Mouse (Mus musculus) heart, embryonic 11.5 days (tissue): ENCODE data around the gene Gprc5b. TPM values are rescaled to one million over a fixed set of nuclear protein-coding genes. Genes with fewer than 3 reads are reported as not detected.

ENCODE experiments used
- ATAC-seq: fragments of 200-750 bp; cut with Nextera tagmentation; replicated peaks from 2 replicates; pipeline ENCODE4 v1.8.0; 2017; ENCODE audit warnings: moderate library complexity; ENCODE audit not compliant: insufficient number of reproducible peaks, low FRiP score, low TSS enrichment
- H3K27ac ChIP-seq: fragments of 300-500 bp; sonication (generic); 2 replicates; pipeline ENCODE4 v1.5.1; 2014; ENCODE audit warnings: mild to moderate bottlenecking, low read depth, low read length
- H3K27me3 ChIP-seq: fragments of 300-500 bp; sonication (generic); 2 replicates; pipeline ENCODE4 v1.6.1; 2014; ENCODE audit warnings: mild to moderate bottlenecking, low read length, mixed read lengths; ENCODE audit not compliant: control insufficient read depth, insufficient read depth
- H3K36me3 ChIP-seq: fragments of 300-500 bp; sonication (generic); 2 replicates; pipeline ENCODE4 v1.6.1; 2014; ENCODE audit warnings: mild to moderate bottlenecking, low read length, moderate library complexity, mixed read lengths; ENCODE audit not compliant: control insufficient read depth, insufficient read depth
- H3K4me1 ChIP-seq: fragments of 300-500 bp; sonication (generic); 2 replicates; pipeline ENCODE4 v1.6.1; 2014; ENCODE audit warnings: low read length; ENCODE audit not compliant: control insufficient read depth, insufficient read depth
- H3K4me2 ChIP-seq: fragments of 300-500 bp; sonication (generic); 2 replicates; pipeline ENCODE4 v1.6.1; 2014; ENCODE audit warnings: mild to moderate bottlenecking, moderate library complexity
- H3K4me3 ChIP-seq: fragments of 300-500 bp; sonication (generic); 2 replicates; pipeline ENCODE4 v1.5.1; 2014; ENCODE audit warnings: low read depth, low read length
- H3K9ac ChIP-seq: fragments of 300-500 bp; sonication (generic); 2 replicates; pipeline ENCODE4 v1.6.1; 2014; ENCODE audit warnings: mild to moderate bottlenecking, low read depth, low read length, moderate library complexity
- H3K9me3 ChIP-seq: fragments of 300-500 bp; sonication (generic); replicated peaks from 2 replicates; pipeline ENCODE4 v1.6.1; 2016; ENCODE audit warnings: low read length; ENCODE audit not compliant: control insufficient read depth
- WGBS: fragments of 180-500 bp; shearing (Covaris S2); extraction: QIAGEN DNeasy Blood & Tissue Kit; methylation state at CpG from one replicate; pipeline ENCODE4 v1.1.7; 2014; ENCODE audit not compliant: insufficient replicate concordance; 5-methylcytosine and 5-hydroxymethylcytosine counted together
- polyA plus RNA-seq: library from polyadenylated mRNA; unstranded; fragments of >200 nt; fragmentation: Nextera tagmentation; extraction: Ambion mirVana; gene quantifications from 2 replicates; pipeline ENCODE4 v1.2.1, GENCODE M21; 2014

Gprc5b gene
- polyA plus RNA-seq, 1 experiment from 2014 or later, result 5.7 TPM

DNA sequence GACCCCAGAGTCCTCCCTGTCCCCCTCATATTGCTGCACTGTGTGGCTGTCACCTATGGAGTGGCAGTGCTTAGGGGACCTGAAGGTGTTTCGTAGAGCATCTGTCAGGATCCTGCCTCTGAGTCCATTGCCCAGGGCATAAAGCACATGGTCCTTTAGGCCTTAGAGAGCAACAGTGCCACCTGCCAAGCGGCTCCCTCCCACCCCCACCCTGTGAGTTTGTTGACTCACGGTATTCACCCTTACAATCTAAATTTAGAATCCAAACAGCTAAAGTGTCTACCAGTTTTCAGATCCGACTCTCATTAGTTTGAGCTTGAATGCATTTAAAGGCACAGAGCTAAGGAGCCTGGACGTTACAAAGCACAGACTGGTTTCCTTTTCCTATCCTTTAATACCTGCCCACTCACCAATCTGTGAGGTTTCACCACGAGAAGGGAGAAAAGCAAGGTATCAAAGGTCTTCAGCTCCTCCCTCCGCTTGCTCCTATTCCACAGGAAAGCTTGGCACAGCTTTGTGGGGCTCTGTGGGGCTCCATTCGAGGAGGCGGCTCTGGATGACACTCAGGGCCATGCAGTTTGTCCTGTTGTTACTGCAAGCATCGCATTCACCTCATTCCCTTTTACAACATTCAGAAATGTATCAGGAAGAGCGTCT, 41.3 kb downstream of the Gprc5b start:
- Histone ChIP-seq H3K9ac (no peak overlapping the region), H3K27me3 (no peaks in the 10 kb centered on the region), H3K27ac (no peak overlapping the region), H3K36me3 (no peaks in the 10 kb centered on the region), H3K4me1 (peaks cover 6% of the 10 kb centered on the region; the same call in 1 of the 2 replicates), H3K4me2 (no peak overlapping the region), H3K4me3 (no peak overlapping the region), H3K9me3 (no peaks in the 10 kb centered on the region)
- no peak for ATAC-seq
- 60% methylated on average over 11 of the region's 11 CpGs for WGBS

DNA sequence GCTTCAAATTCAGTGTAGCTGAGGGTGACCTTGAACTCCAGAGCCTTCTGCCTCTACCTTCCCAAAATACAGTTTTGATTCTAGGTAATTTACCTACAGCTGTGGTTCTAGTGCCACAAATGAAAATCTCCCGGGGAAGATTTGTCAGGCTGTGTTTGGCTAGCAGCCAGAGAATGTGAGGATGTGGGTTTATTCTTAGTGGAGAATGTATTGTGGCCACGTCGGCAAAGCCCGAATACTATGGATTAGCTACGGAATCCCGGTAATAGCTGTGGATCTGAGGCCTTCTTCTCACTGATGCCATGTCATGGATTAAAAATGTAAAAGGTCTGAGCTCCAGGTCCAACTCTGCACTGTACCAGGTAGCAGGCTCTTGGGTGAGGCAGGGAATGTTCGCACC, 45.3 kb downstream of the Gprc5b start:
- Histone ChIP-seq H3K4me2 (no peak overlapping the region), H3K27me3 (no peaks in the 10 kb centered on the region), H3K4me3 (no peak overlapping the region), H3K27ac (no peak overlapping the region), H3K36me3 (no peaks in the 10 kb centered on the region), H3K9me3 (no peaks in the 10 kb centered on the region), H3K9ac (no peak overlapping the region), H3K4me1 (peaks cover 3% of the 10 kb centered on the region; the same call in 1 of the 2 replicates)
- no peak for ATAC-seq
- WGBS, result 60% methylated on average over 7 of the region's 7 CpGs

GRCm38 (mm10) chr7:118948677-118949282, 46.2 kb downstream of the Gprc5b start:
- H3K4me2 ChIP-seq, result no peak overlapping the region
- H3K9ac ChIP-seq, result no peak overlapping the region
- H3K9me3 ChIP-seq, result no peaks in the 10 kb centered on the region
- WGBS, result 56% methylated on average over 2 of the region's 2 CpGs
- H3K4me1 ChIP-seq, result peaks cover 3% of the 10 kb centered on the region; the same call in 1 of the 2 replicates
- no peaks in the 10 kb centered on the region for H3K36me3 ChIP-seq
- no peak overlapping the region for H3K4me3 ChIP-seq
- H3K27ac ChIP-seq, result no peak overlapping the region
- no peak for ATAC-seq
- H3K27me3 ChIP-seq, result no peaks in the 10 kb centered on the region

DNA sequence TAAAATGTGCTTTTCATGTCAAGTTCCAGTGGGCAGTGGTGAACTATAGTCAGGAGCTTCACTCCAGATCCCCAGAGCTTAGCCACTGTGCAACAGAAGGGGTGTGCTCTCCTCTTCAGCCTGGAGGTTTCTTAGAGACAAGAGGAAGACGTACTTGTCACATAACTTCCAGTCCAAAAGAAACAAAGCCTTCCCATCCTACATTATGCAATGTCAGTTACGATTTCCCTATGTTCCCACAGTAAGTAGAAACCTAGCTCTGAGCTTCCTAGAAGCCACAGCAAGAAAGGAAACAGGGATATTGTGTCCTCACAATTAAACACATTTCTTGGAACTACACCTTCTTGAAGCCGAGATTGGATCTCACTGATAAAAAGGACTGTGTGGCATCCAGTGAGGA, 47.8 kb downstream of the Gprc5b start:
- Histone ChIP-seq H3K4me3 (no peak overlapping the region), H3K4me1 (peaks cover 3% of the 10 kb centered on the region; the same call in 1 of the 2 replicates), H3K36me3 (no peaks in the 10 kb centered on the region), H3K9me3 (no peaks in the 10 kb centered on the region), H3K27ac (no peak overlapping the region), H3K9ac (no peak overlapping the region), H3K4me2 (no peak overlapping the region), H3K27me3 (no peaks in the 10 kb centered on the region)
- WGBS, result 53% methylated on average over 3 of the region's 3 CpGs
- ATAC-seq, result no peak

DNA sequence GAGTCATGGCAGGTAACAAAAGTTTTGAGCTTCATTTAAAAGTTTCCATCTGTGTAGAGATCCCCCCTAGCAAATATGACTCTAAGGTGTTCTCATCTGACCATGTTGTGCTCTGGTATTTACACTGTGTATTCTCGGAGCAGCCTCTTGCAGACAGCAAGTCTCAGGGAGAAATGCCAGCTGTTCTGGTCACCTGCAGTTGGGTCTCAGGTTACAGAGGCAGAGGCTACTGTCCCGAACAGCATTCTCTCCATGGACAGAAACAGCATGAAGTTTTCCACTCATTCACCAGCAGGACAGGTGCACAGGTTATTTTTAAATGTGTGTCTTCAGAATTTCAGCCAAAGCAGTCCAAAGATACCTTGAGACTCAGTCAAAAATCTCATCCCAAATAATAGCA, 50.1 kb downstream of the Gprc5b start:
- Histone ChIP-seq H3K9me3 (no peaks in the 10 kb centered on the region), H3K9ac (no peak overlapping the region), H3K36me3 (no peaks in the 10 kb centered on the region), H3K27ac (no peak overlapping the region), H3K27me3 (no peaks in the 10 kb centered on the region), H3K4me1 (peaks cover 3% of the 10 kb centered on the region; the same call in 1 of the 2 replicates), H3K4me2 (no peak overlapping the region), H3K4me3 (no peak overlapping the region)
- WGBS, result 19% methylated on average over 2 of the region's 2 CpGs
- no peak for ATAC-seq

DNA sequence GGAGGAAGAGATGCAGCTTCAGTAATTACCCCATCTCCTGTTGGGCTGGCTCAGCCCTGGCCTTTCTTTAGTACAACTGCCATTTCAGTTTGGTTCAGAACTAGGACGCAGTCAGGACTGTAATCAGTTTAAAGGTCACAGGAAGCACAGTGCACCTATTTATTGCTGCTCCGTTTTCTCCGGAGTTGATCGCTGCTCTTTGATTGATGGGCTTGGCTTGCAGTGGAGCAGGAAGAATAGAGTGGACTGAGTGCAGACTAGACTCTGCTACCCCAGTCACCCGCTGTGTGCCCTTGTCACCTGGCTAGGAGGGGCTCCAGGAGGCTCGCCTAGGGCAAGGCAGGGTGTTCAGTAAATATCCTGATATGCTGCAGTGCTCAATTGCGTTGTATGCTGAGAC, 51.8 kb downstream of the Gprc5b start:
- H3K4me2 ChIP-seq, result no peak overlapping the region
- 61% methylated on average over 7 of the region's 7 CpGs for WGBS

GRCm38 (mm10) chr7:118942297-118942696, 52.7 kb downstream of the Gprc5b start:
- Histone ChIP-seq H3K4me1 (no peaks in the 10 kb centered on the region), H3K36me3 (no peaks in the 10 kb centered on the region), H3K4me2 (no peak overlapping the region), H3K27me3 (no peaks in the 10 kb centered on the region), H3K9ac (no peak overlapping the region), H3K4me3 (no peak overlapping the region), H3K9me3 (no peaks in the 10 kb centered on the region), H3K27ac (no peak overlapping the region)
- 68% methylated on average over 3 of the region's 3 CpGs for WGBS
- no peak for ATAC-seq

More for the DNA sequence above, 51.8 kb downstream of the Gprc5b start:
- H3K4me1 ChIP-seq, result no peaks in the 10 kb centered on the region
- H3K9ac ChIP-seq, result no peak overlapping the region
- no peaks in the 10 kb centered on the region for H3K36me3 ChIP-seq
- no peak overlapping the region for H3K4me3 ChIP-seq
- no peak overlapping the region for H3K27ac ChIP-seq
- no peaks in the 10 kb centered on the region for H3K9me3 ChIP-seq
- H3K27me3 ChIP-seq, result no peaks in the 10 kb centered on the region
- ATAC-seq, result no peak

DNA sequence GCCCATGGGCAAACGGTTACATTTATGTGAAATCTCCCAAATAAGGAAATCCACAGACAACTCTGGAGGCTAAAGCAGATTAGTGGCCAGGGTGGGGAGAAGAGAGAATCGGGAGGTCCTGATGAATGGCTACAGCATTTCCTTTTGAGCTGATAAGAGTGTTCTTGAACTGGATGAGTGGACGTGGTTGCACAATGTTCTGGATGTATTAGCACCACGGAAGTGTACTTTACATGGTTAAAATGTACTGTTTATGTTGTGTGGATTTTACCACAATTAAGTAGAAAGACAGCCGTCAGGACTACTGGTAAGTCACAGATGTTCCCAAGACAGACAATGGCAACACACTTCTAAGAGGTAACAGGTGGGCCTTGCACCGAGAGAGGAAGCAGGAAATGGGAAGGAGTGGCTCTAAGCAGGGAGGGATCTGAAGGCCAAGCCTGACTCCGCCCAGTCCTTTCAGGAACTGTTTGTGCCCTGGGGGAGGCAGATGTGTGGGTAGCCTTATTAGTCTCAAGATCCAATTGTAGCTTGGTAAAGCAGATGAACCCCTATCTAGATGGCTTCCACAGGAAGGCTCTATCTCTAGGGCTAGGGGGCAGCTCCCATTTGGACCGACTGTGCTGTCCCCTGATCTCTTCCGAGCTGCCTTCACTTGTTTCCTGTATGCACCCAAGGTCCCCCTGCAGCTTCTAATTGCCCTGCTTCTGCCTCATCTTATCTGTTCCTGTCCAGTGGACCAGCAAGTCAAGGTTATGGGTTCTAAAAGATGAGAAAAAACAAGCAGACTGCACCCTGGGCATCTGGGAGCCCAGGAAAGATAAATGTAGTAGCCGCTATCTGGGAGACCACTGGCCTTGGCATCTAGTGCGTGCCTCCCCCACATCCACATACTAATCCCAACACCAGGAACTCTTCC, 57.3 kb downstream of the Gprc5b start:
- no peaks in the 10 kb centered on the region for H3K4me1 ChIP-seq
- no peaks in the 10 kb centered on the region for H3K36me3 ChIP-seq
- H3K27ac ChIP-seq, result no peak overlapping the region
- no peak overlapping the region for H3K9ac ChIP-seq
- ATAC-seq, result no peak
- H3K4me2 ChIP-seq, result no peak overlapping the region
- no peaks in the 10 kb centered on the region for H3K9me3 ChIP-seq
- H3K4me3 ChIP-seq, result no peak overlapping the region
- no peaks in the 10 kb centered on the region for H3K27me3 ChIP-seq
- WGBS, result 54% methylated on average over 11 of the region's 11 CpGs
